Mouse (Mus musculus) heart, embryonic 15.5 days (tissue): Measurements from ENCODE around the gene Frrs1. TPM values are rescaled to one million over a fixed set of nuclear protein-coding genes. Genes with fewer than 3 reads are reported as not detected.

ENCODE experiments used
- ATAC-seq: fragments of 200-750 bp; cut with Nextera tagmentation; replicated peaks from 2 replicates; pipeline ENCODE4 v1.8.0; 2017; ENCODE audit warnings: low read depth, moderate TSS enrichment; ENCODE audit not compliant: insufficient number of reproducible peaks, insufficient read depth, low FRiP score
- H3K27ac ChIP-seq: fragments of 300-500 bp; sonication (generic); 2 replicates; pipeline ENCODE4 v1.5.1; 2015; ENCODE audit warnings: mild to moderate bottlenecking, inconsistent platforms
- H3K27me3 ChIP-seq: fragments of 300-500 bp; sonication (generic); 2 replicates; pipeline ENCODE4 v1.6.1; 2015; ENCODE audit warnings: inconsistent platforms
- H3K36me3 ChIP-seq: fragments of 300-500 bp; sonication (generic); 2 replicates; pipeline ENCODE4 v1.6.1; 2015; ENCODE audit warnings: mild to moderate bottlenecking, inconsistent platforms
- H3K4me1 ChIP-seq: fragments of 300-500 bp; sonication (generic); replicated peaks from 2 replicates; pipeline ENCODE4 v1.6.1; 2015; ENCODE audit warnings: inconsistent platforms
- H3K4me2 ChIP-seq: fragments of 300-500 bp; sonication (generic); 2 replicates; pipeline ENCODE4 v1.6.1; 2015; ENCODE audit warnings: inconsistent platforms, mild to moderate bottlenecking, moderate library complexity
- H3K4me3 ChIP-seq: fragments of 300-500 bp; sonication (generic); 2 replicates; pipeline ENCODE4 v1.5.1; 2015; ENCODE audit warnings: mild to moderate bottlenecking, inconsistent platforms
- H3K9ac ChIP-seq: fragments of 300-500 bp; sonication (generic); 2 replicates; pipeline ENCODE4 v1.6.1; 2015; ENCODE audit warnings: mild to moderate bottlenecking, inconsistent platforms
- H3K9me3 ChIP-seq: fragments of 300-500 bp; sonication (generic); replicated peaks from 2 replicates; pipeline ENCODE4 v1.6.1; 2016; ENCODE audit warnings: inconsistent platforms
- WGBS: fragments of 180-500 bp; shearing (Covaris S2); methylation state at CpG from one replicate; pipeline ENCODE4 v1.1.7; 2015; ENCODE audit warnings: mixed read lengths; 5-methylcytosine and 5-hydroxymethylcytosine counted together
- polyA plus RNA-seq: library from polyadenylated mRNA; unstranded; fragments of >200 nt; fragmentation: Nextera tagmentation; extraction: Ambion mirVana; gene quantifications from 2 replicates; pipeline ENCODE4 v1.2.1, GENCODE M21; 2015

Gene Frrs1
- polyA plus RNA-seq, 1 experiment from 2014 or later: 14.8 TPM

GRCm38 (mm10) chr3:116870372-116870771 lies 11.1 kb downstream of the Frrs1 start:
- no peak for ATAC-seq
- H3K4me1 ChIP-seq: no peaks in the 10 kb centered on the region
- H3K27ac ChIP-seq: no peak overlapping the region
- no peak overlapping the region for H3K9ac ChIP-seq
- 59% methylated on average over 3 of the region's 3 CpGs for WGBS
- H3K27me3 ChIP-seq: no peaks in the 10 kb centered on the region
- H3K9me3 ChIP-seq: no peaks in the 10 kb centered on the region
- H3K4me3 ChIP-seq: no peak overlapping the region
- H3K4me2 ChIP-seq: no peak overlapping the region
- no peaks in the 10 kb centered on the region for H3K36me3 ChIP-seq

- no peak for ATAC-seq
- Histone ChIP-seq H3K27me3 (no peaks in the 10 kb centered on the region), H3K36me3 (no peaks in the 10 kb centered on the region), H3K27ac (no peak overlapping the region), H3K9ac (no peak overlapping the region), H3K4me3 (no peak overlapping the region), H3K4me1 (peaks cover 8% of the 10 kb centered on the region; the same call in 1 of the 2 replicates), H3K9me3 (no peaks in the 10 kb centered on the region), H3K4me2 (no peak overlapping the region)
- 60% methylated on average over 14 of the region's 14 CpGs for WGBS
Observed at GRCm38 (mm10) chr3:116882221-116882960, 23.1 kb downstream of the Frrs1 start.

- no peaks in the 10 kb centered on the region for H3K9me3 ChIP-seq
- H3K4me2 ChIP-seq: no peak overlapping the region
- H3K27ac ChIP-seq: no peak overlapping the region
- ATAC-seq: no peak
- H3K27me3 ChIP-seq: no peaks in the 10 kb centered on the region
- H3K4me3 ChIP-seq: no peak overlapping the region
- H3K36me3 ChIP-seq: no peaks in the 10 kb centered on the region
- 86% methylated on average over 8 of the region's 8 CpGs for WGBS
- peaks cover 8% of the 10 kb centered on the region; the same call in 1 of the 2 replicates for H3K4me1 ChIP-seq
- no peak overlapping the region for H3K9ac ChIP-seq
Observed at GRCm38 (mm10) chr3:116884941-116885340, 25.7 kb downstream of the Frrs1 start.

- no peaks in the 10 kb centered on the region for H3K27me3 ChIP-seq
- no peak overlapping the region for H3K27ac ChIP-seq
- 70% methylated on average over 7 of the region's 7 CpGs for WGBS
- no peak overlapping the region for H3K9ac ChIP-seq
- no peak overlapping the region for H3K4me2 ChIP-seq
- no peaks in the 10 kb centered on the region for H3K36me3 ChIP-seq
- peak; percentile 62; the same call in 1 of the 2 replicates for ATAC-seq
- H3K4me1 ChIP-seq: no peaks in the 10 kb centered on the region
- H3K4me3 ChIP-seq: no peak overlapping the region
- H3K9me3 ChIP-seq: no peaks in the 10 kb centered on the region
Observed at GRCm38 (mm10) chr3:116889358-116889757, 30.1 kb downstream of the Frrs1 start.

- Histone ChIP-seq H3K4me2 (no peak overlapping the region), H3K36me3 (no peaks in the 10 kb centered on the region), H3K4me1 (no peaks in the 10 kb centered on the region), H3K9ac (no peak overlapping the region), H3K9me3 (no peaks in the 10 kb centered on the region), H3K27ac (no peak overlapping the region), H3K4me3 (no peak overlapping the region), H3K27me3 (no peaks in the 10 kb centered on the region)
- no peak for ATAC-seq
- WGBS: 94% methylated on average over 4 of the region's 4 CpGs
Observed at GRCm38 (mm10) chr3:116890576-116890975, 31.3 kb downstream of the Frrs1 start.

- 87% methylated on average over 17 of the region's 17 CpGs for WGBS
- Histone ChIP-seq H3K9ac (no peak overlapping the region), H3K36me3 (no peaks in the 10 kb centered on the region)
Observed at GRCm38 (mm10) chr3:116891436-116892205, 32.4 kb downstream of the Frrs1 start.

GRCm38 (mm10) chr3:116892206-116892563 lies 32.9 kb downstream of the Frrs1 start:
- no peak overlapping the region for H3K4me3 ChIP-seq
- no peaks in the 10 kb centered on the region for H3K36me3 ChIP-seq
- H3K9ac ChIP-seq: no peak overlapping the region
- no peak overlapping the region for H3K4me2 ChIP-seq
- H3K27ac ChIP-seq: no peak overlapping the region
- H3K9me3 ChIP-seq: no peaks in the 10 kb centered on the region
- H3K4me1 ChIP-seq: no peaks in the 10 kb centered on the region
- ATAC-seq: no peak
- 92% methylated on average over 6 of the region's 6 CpGs for WGBS
- no peaks in the 10 kb centered on the region for H3K27me3 ChIP-seq

More at GRCm38 (mm10) chr3:116891436-116892205, 32.4 kb downstream of the Frrs1 start:
- no peak overlapping the region for H3K4me3 ChIP-seq
- ATAC-seq: no peak
- no peaks in the 10 kb centered on the region for H3K4me1 ChIP-seq
- no peak overlapping the region for H3K4me2 ChIP-seq
- no peaks in the 10 kb centered on the region for H3K27me3 ChIP-seq
- no peaks in the 10 kb centered on the region for H3K9me3 ChIP-seq
- no peak overlapping the region for H3K27ac ChIP-seq

- Histone ChIP-seq H3K36me3 (no peaks in the 10 kb centered on the region), H3K9ac (no peak overlapping the region), H3K4me1 (no peaks in the 10 kb centered on the region), H3K27ac (no peak overlapping the region), H3K27me3 (no peaks in the 10 kb centered on the region), H3K9me3 (no peaks in the 10 kb centered on the region), H3K4me3 (no peak overlapping the region), H3K4me2 (no peak overlapping the region)
- WGBS: 75% methylated on average over 9 of the region's 9 CpGs
- ATAC-seq: no peak
Observed at GRCm38 (mm10) chr3:116892872-116893271, 33.6 kb downstream of the Frrs1 start.

GRCm38 (mm10) chr3:116904158-116904557 lies 44.9 kb downstream of the Frrs1 start:
- WGBS: 21% methylated on average over 6 of the region's 6 CpGs
- no peak overlapping the region for H3K4me2 ChIP-seq
- no peaks in the 10 kb centered on the region for H3K4me1 ChIP-seq
- H3K27me3 ChIP-seq: no peaks in the 10 kb centered on the region
- no peak for ATAC-seq
- no peaks in the 10 kb centered on the region for H3K36me3 ChIP-seq
- H3K27ac ChIP-seq: no peak overlapping the region
- no peak overlapping the region for H3K4me3 ChIP-seq
- no peaks in the 10 kb centered on the region for H3K9me3 ChIP-seq
- H3K9ac ChIP-seq: no peak overlapping the region

GRCm38 (mm10) chr3:116905898-116906297 lies 46.6 kb downstream of the Frrs1 start:
- H3K36me3 ChIP-seq: no peaks in the 10 kb centered on the region
- no peaks in the 10 kb centered on the region for H3K9me3 ChIP-seq
- no peak overlapping the region for H3K9ac ChIP-seq
- H3K4me3 ChIP-seq: no peak overlapping the region
- no peaks in the 10 kb centered on the region for H3K27me3 ChIP-seq
- no peaks in the 10 kb centered on the region for H3K4me1 ChIP-seq
- 71% methylated on average over 16 of the region's 16 CpGs for WGBS
- ATAC-seq: no peak
- H3K4me2 ChIP-seq: no peak overlapping the region
- H3K27ac ChIP-seq: no peak overlapping the region

- no peak overlapping the region for H3K4me3 ChIP-seq
- no peaks in the 10 kb centered on the region for H3K4me1 ChIP-seq
- H3K27me3 ChIP-seq: no peaks in the 10 kb centered on the region
- H3K9me3 ChIP-seq: no peaks in the 10 kb centered on the region
- no peak overlapping the region for H3K4me2 ChIP-seq
- 79% methylated on average over 9 of the region's 9 CpGs for WGBS
- no peak overlapping the region for H3K27ac ChIP-seq
- no peak for ATAC-seq
- no peak overlapping the region for H3K9ac ChIP-seq
- no peaks in the 10 kb centered on the region for H3K36me3 ChIP-seq
Observed at GRCm38 (mm10) chr3:116906596-116906995, 47.3 kb downstream of the Frrs1 start.
